10 mouse cellular contexts compared by ENCODE assay signal in the genomic region with DNA sequence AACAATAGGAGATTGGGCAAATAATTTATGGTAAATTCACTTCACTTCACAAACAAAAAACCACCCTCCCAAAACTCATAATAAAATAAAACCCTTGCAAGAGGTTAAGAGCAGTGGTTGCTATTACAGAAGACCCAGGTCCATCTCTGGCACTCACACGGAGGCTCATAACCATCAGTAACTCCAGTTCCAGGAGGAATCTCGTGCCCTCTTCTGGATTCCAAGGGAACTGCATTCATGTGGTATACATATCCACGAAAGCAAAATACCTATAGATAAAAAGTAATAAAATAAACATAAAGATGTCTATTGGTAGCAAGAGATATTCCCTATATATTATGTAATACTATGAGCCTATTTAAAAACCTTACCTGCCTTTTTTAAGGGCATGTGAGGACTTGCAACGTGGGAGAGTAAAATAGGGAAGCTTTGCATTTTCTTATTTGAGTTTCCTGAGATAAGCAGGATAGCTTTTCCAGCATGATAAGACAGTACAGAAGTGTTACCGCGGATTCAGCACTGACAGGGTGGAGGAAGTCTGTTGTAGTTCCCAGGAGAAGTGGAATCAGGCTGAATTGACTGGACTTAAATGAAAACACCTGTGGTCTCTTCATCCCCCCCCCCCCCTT. TPM values are rescaled to one million over a fixed set of nuclear protein-coding genes. Genes with fewer than 3 reads are reported as not detected.
DNase-seq lines count a peak whose midpoint lies in the region; ATAC-seq and TF ChIP-seq lines count a peak whose summit lies in the region.
"Had no signal": no experiment of that assay in that cellular context is flagged by ENCODE, and none has a peak within 500 bp of the region (broad histone marks: within the 10 kb centered on the region; RNA-seq: fewer than 3 reads in every experiment).

No protein-coding gene starts in this region.

- no peaks in the 10 kb centered on the region for H3K36me3 ChIP-seq in lung, embryonic 14.5 days (ENCODE audit: insufficient read depth)
- H3K36me3 ChIP-seq in hindbrain, embryonic 14.5 days (replicated peaks; ENCODE audit: control insufficient read depth, insufficient read depth) = no peaks in the 10 kb centered on the region

- H3K27ac ChIP-seq in gastrocnemius, adult 2 months = no peak overlapping the region
- no peak overlapping the region for H3K27ac ChIP-seq in lung, embryonic 14.5 days (ENCODE audit: low read depth)
- H3K27ac ChIP-seq in hindbrain, embryonic 14.5 days = no peak overlapping the region

- intact Hi-C loops in gastrocnemius, adult 2 months (cut with DNase I) = no loop called here
- intact Hi-C loops in gastrocnemius, postnatal 36 days (cut with DNase I) = no loop called here

- H3K27me3 ChIP-seq in lung, embryonic 14.5 days (ENCODE audit: insufficient read depth, low read length) = no peaks in the 10 kb centered on the region
- H3K27me3 ChIP-seq in hindbrain, embryonic 14.5 days (ENCODE audit: control insufficient read depth, insufficient read depth, low read length) = no peaks in the 10 kb centered on the region

- 49% methylated on average over 6 of the region's 6 CpGs for WGBS in lung, embryonic 14.5 days
- 60% methylated on average over 6 of the region's 6 CpGs for WGBS in hindbrain, embryonic 14.5 days

- H3K9me3 ChIP-seq in lung, embryonic 14.5 days (ENCODE audit: low read depth, low read length) = no peaks in the 10 kb centered on the region
- H3K9me3 ChIP-seq in hindbrain, embryonic 14.5 days (ENCODE audit: control insufficient read depth, low read length) = no peaks in the 10 kb centered on the region

- H3K4me2 ChIP-seq in lung, embryonic 14.5 days = no peak overlapping the region
- no peak overlapping the region for H3K4me2 ChIP-seq in hindbrain, embryonic 14.5 days (replicated peaks)

- H3K4me3 ChIP-seq in gastrocnemius, adult 2 months = no peak overlapping the region
- no peak overlapping the region for H3K4me3 ChIP-seq in lung, embryonic 14.5 days (ENCODE audit: low read depth, low read length)
- no peak overlapping the region for H3K4me3 ChIP-seq in hindbrain, embryonic 14.5 days (replicated peaks; ENCODE audit: low read length)

- H3K4me1 ChIP-seq in lung, embryonic 14.5 days (ENCODE audit: insufficient read depth) = no peaks in the 10 kb centered on the region
- H3K4me1 ChIP-seq in hindbrain, embryonic 14.5 days (replicated peaks; ENCODE audit: control insufficient read depth, insufficient read depth, low read length) = no peaks in the 10 kb centered on the region

- peak; percentile 61 for TF ChIP-seq CTCF in gastrocnemius, adult 2 months (IDR thresholded peaks at IDR 0.05)
- TF ChIP-seq CTCF in lung, embryonic 14.5 days (IDR thresholded peaks at IDR 0.05; ENCODE audit: low read depth) = peak; percentile 45

- ATAC-seq in lung, embryonic 14.5 days (ENCODE audit: insufficient read depth) = no peak
- no peak for ATAC-seq in hindbrain, embryonic 14.5 days (ENCODE audit: low FRiP score)

- no peak overlapping the region for H3K9ac ChIP-seq in lung, embryonic 14.5 days
- no peak overlapping the region for H3K9ac ChIP-seq in hindbrain, embryonic 14.5 days

- DNase-seq in gastrocnemius, adult 2 months = no peak
- DNase-seq in gastrocnemius, postnatal 36 days = no peak
- peak; percentile 56 for DNase-seq in lung, embryonic 14.5 days
- DNase-seq in lung, adult 18-20 months = no peak
- peak; percentile 60 for DNase-seq in R1 (ENCODE audit: low read depth, low spot score)
- peak; percentile 57 for DNase-seq in lung, postnatal 36 days
- DNase-seq in hindbrain, embryonic 14.5 days (ENCODE audit: low spot score) = no peak
- no peak for DNase-seq in right cerebral cortex, adult 2 months (ENCODE audit: low spot score in 2 of 2)
- DNase-seq: heart, adult 11 months; thymus, postnatal 25 days had no signal

RNA-seq across cellular contexts. Expression of a gene that starts 49.2 kb away (rescaled TPM):
- total RNA-seq in gastrocnemius, adult 2 months (2021) = 10 to 100 TPM; 40.4 to 43.8 TPM
- total RNA-seq in gastrocnemius, postnatal 36 days (2021) = 10 to 100 TPM; 32.8 to 35.8 TPM
- 23.7 and 25.5 TPM in 2 replicates for polyA plus RNA-seq in lung, embryonic 14.5 days (2014; fragmentation: Nextera tagmentation; extraction: Ambion mirVana)
- polyA plus RNA-seq in hindbrain, embryonic 14.5 days (2014; fragmentation: Nextera tagmentation; extraction: Ambion mirVana) = 47.6 and 52.9 TPM in 2 replicates

Comparison
In these comparisons a context has a peak if more than half of its experiments do, and no peak if none do; other contexts are left out.
1. DNase-seq: peak in lung, embryonic 14.5 days (single experiment), R1 (single experiment) and lung, postnatal 36 days (single experiment); none in gastrocnemius, adult 2 months (single experiment), gastrocnemius, postnatal 36 days (0 of 2), lung, adult 18-20 months (0 of 2), hindbrain, embryonic 14.5 days (single experiment) and right cerebral cortex, adult 2 months (0 of 2).